In the genomic region with DNA sequence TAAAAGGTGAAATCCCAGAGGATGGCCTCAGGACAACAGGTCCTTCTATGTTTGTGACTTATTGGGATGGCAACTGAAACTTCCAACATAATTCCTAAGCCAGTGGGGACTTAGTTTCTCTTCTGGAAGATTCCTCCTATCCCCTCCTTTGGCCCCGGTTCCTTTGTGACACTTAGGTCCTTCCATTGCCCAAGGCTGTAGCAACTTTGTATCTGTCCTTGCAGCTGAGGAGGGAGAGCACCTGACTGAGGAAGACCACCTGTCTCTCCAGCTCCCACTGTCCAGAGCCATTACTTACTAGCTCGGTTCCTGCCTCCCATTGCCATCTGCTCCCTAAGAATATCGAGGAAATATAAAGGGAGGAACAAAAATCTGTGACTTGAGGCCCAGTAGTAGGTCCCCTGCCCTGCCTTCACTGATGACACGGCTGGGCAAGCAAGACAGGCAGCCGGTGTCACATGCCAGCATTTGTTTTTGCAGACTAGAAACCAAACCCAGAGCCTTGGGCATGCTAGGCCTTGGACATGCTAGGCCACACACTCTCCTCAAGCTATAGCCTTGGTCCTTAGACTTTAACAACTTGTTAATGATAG, we compare ENCODE assay signal across 11 mouse cellular contexts.
DNase-seq lines count a peak whose midpoint lies in the region; ATAC-seq and TF ChIP-seq lines count a peak whose summit lies in the region.
"Had no signal": no experiment of that assay in that cellular context is flagged by ENCODE, and none has a peak within 500 bp of the region (broad histone marks: within the 10 kb centered on the region; RNA-seq: fewer than 3 reads in every experiment).

No protein-coding gene starts in this region.

- H3K4me2 ChIP-seq in forebrain, postnatal 0 days (ENCODE audit: low read depth): no peak overlapping the region
- H3K4me2 ChIP-seq in forebrain, embryonic 12.5 days: no peak overlapping the region
- H3K4me2 ChIP-seq in kidney, embryonic 14.5 days (replicated peaks; ENCODE audit: low read depth, low read length): no peak overlapping the region
- no peak overlapping the region for H3K4me2 ChIP-seq in neural tube, embryonic 13.5 days
- no peak overlapping the region; the same call in 1 of the 2 replicates for H3K4me2 ChIP-seq in stomach, embryonic 16.5 days (ENCODE audit: low read depth, low read length)

- 85% methylated on average over 5 of the region's 5 CpGs for WGBS in forebrain, postnatal 0 days
- WGBS in forebrain, embryonic 12.5 days: 80% methylated on average over 5 of the region's 5 CpGs
- WGBS in kidney, embryonic 14.5 days: 54% methylated on average over 5 of the region's 5 CpGs
- 79% methylated on average over 5 of the region's 5 CpGs for WGBS in neural tube, embryonic 13.5 days
- WGBS in stomach, embryonic 16.5 days: 79% methylated on average over 5 of the region's 5 CpGs

- no peak for TF ChIP-seq CTCF in forebrain, postnatal 0 days (IDR thresholded peaks at IDR 0.05; ENCODE audit: low read depth)

- no peaks in the 10 kb centered on the region for H3K27me3 ChIP-seq in forebrain, postnatal 0 days (ENCODE audit: insufficient read depth, low read length)
- H3K27me3 ChIP-seq in forebrain, embryonic 12.5 days: peaks cover 4% of the 10 kb centered on the region; the same call in 1 of the 2 replicates
- no peaks in the 10 kb centered on the region for H3K27me3 ChIP-seq in kidney, embryonic 14.5 days (ENCODE audit: control insufficient read depth, insufficient read depth, low read length)
- no peaks in the 10 kb centered on the region for H3K27me3 ChIP-seq in neural tube, embryonic 13.5 days
- no peaks in the 10 kb centered on the region for H3K27me3 ChIP-seq in stomach, embryonic 16.5 days (ENCODE audit: control insufficient read depth, insufficient read depth, low read length)

- ATAC-seq in forebrain, postnatal 0 days: no peak
- ATAC-seq in forebrain, embryonic 12.5 days (ENCODE audit: low FRiP score): no peak
- no peak for ATAC-seq in kidney, embryonic 14.5 days (ENCODE audit: low FRiP score, low TSS enrichment)
- no peak for ATAC-seq in neural tube, embryonic 13.5 days (ENCODE audit: low read depth)
- no peak for ATAC-seq in stomach, embryonic 16.5 days (ENCODE audit: insufficient read depth, low FRiP score)

- no peak overlapping the region for H3K4me3 ChIP-seq in forebrain, postnatal 0 days (ENCODE audit: low read depth, low read length)
- H3K4me3 ChIP-seq in forebrain, embryonic 12.5 days (replicated peaks): no peak overlapping the region
- no peak overlapping the region for H3K4me3 ChIP-seq in kidney, embryonic 14.5 days (ENCODE audit: low read length)
- H3K4me3 ChIP-seq in neural tube, embryonic 13.5 days: no peak overlapping the region
- H3K4me3 ChIP-seq in stomach, embryonic 16.5 days (replicated peaks; ENCODE audit: low read length): no peak overlapping the region

- no peak for DNase-seq in forebrain, postnatal 0 days
- DNase-seq in kidney, adult 18-20 months: no peak
- DNase-seq in neural tube, embryonic 10.5 days (ENCODE audit: extremely low spot score, low spot score): no peak
- DNase-seq in spleen, postnatal 10 days (ENCODE audit: low spot score in 2 of 2): no peak
- DNase-seq: cerebellum, adult 11-12 months had no signal

- peak overlapping the region; percentile 42; the same call in 1 of the 2 replicates for H3K27ac ChIP-seq in forebrain, postnatal 0 days (ENCODE audit: low read depth, low read length)
- no peak overlapping the region for H3K27ac ChIP-seq in forebrain, embryonic 12.5 days
- peak overlapping the region; percentile 96; the same call in 1 of the 2 replicates for H3K27ac ChIP-seq in kidney, embryonic 14.5 days (ENCODE audit: low read depth, low read length)
- peak overlapping the region; percentile 84 for H3K27ac ChIP-seq in neural tube, embryonic 13.5 days (replicated peaks)
- peak overlapping the region; percentile 97 for H3K27ac ChIP-seq in stomach, embryonic 16.5 days (ENCODE audit: low read length)
- H3K27ac ChIP-seq: liver, embryonic 14.5 days had no signal

- no peaks in the 10 kb centered on the region for H3K36me3 ChIP-seq in forebrain, postnatal 0 days (ENCODE audit: insufficient read depth)
- H3K36me3 ChIP-seq in forebrain, embryonic 12.5 days (replicated peaks): no peaks in the 10 kb centered on the region
- H3K36me3 ChIP-seq in kidney, embryonic 14.5 days (ENCODE audit: control insufficient read depth, insufficient read depth, low read length): no peaks in the 10 kb centered on the region
- H3K36me3 ChIP-seq in neural tube, embryonic 13.5 days: no peaks in the 10 kb centered on the region
- no peaks in the 10 kb centered on the region for H3K36me3 ChIP-seq in stomach, embryonic 16.5 days (ENCODE audit: control insufficient read depth, insufficient read depth, low read length)
- H3K36me3 ChIP-seq: G1E had no signal

- no peaks in the 10 kb centered on the region for H3K9me3 ChIP-seq in forebrain, postnatal 0 days (ENCODE audit: low read length)
- no peaks in the 10 kb centered on the region for H3K9me3 ChIP-seq in forebrain, embryonic 12.5 days
- no peaks in the 10 kb centered on the region for H3K9me3 ChIP-seq in kidney, embryonic 14.5 days (ENCODE audit: control insufficient read depth, low read length)
- H3K9me3 ChIP-seq in neural tube, embryonic 13.5 days: no peaks in the 10 kb centered on the region
- H3K9me3 ChIP-seq in stomach, embryonic 16.5 days (replicated peaks; ENCODE audit: control insufficient read depth, low read length): no peaks in the 10 kb centered on the region
- H3K9me3 ChIP-seq: G1E had no signal

- H3K4me1 ChIP-seq in forebrain, postnatal 0 days (ENCODE audit: insufficient read depth): no peaks in the 10 kb centered on the region
- H3K4me1 ChIP-seq in forebrain, embryonic 12.5 days: peaks cover 29% of the 10 kb centered on the region
- H3K4me1 ChIP-seq in kidney, embryonic 14.5 days (ENCODE audit: control insufficient read depth, insufficient read depth, low read length): peaks cover 40% of the 10 kb centered on the region
- H3K4me1 ChIP-seq in neural tube, embryonic 13.5 days (replicated peaks): peaks cover 48% of the 10 kb centered on the region
- peaks cover 56% of the 10 kb centered on the region for H3K4me1 ChIP-seq in stomach, embryonic 16.5 days (ENCODE audit: control insufficient read depth, insufficient read depth, low read length)

- H3K9ac ChIP-seq in forebrain, postnatal 0 days: no peak overlapping the region
- no peak overlapping the region for H3K9ac ChIP-seq in forebrain, embryonic 12.5 days
- H3K9ac ChIP-seq in kidney, embryonic 14.5 days (ENCODE audit: low read depth, low read length): no peak overlapping the region
- H3K9ac ChIP-seq in neural tube, embryonic 13.5 days: no peak overlapping the region
- H3K9ac ChIP-seq in stomach, embryonic 16.5 days (ENCODE audit: low read length): peak overlapping the region; percentile 62
- H3K9ac ChIP-seq: liver, embryonic 14.5 days had no signal
